Mouse (Mus musculus): ENCODE data around the gene Milr1.

DNA sequence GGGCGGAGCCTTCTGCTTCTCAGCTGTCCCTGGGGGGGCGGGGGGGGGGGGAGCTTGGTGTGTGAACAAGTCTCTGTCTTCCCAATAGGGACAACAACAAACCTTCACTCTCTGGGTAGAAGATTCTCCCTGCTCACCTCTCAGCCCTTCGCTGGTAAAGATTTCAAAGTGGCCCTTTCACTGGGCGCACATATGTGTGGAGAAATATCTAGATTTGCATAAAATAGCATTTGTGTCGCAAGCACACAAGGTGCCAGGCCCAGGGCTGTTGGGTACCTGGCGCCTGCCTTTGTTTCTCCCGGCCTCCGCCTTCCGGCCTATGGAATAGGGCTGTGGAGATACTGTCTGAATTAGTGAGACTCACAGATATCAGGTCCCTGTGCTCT lies 11.8 kb downstream of the Milr1 start:
- TF ChIP-seq CTCF (IDR thresholded peaks at IDR 0.05; ENCODE audit: extremely low read depth, insufficient read depth, low read length) (no peak), POLR2A (IDR thresholded peaks at IDR 0.05; ENCODE audit: extremely low read depth, insufficient read depth, low read length) (no peak)

Data from cortical plate, adult 2 months (tissue).